Mouse (Mus musculus) layer of hippocampus, postnatal 10 days (tissue): ENCODE results near the gene Eid1. TPM values are rescaled to one million over a fixed set of nuclear protein-coding genes. Genes with fewer than 3 reads are reported as not detected.

Experiments used
- DNase-seq, 2 experiments: peaks; one replicate each; pipeline ENCODE4 v3.0.0; 2021; ENCODE audit warnings: low spot score in 2 of 2
- long read RNA-seq: library from polyadenylated mRNA; stranded (forward); transcript quantifications from one replicate; pipeline ENCODE4 v2.0.0, GENCODE M21; 2023
- total RNA-seq, 2 experiments: library from RNA; stranded (reverse); gene quantifications; 2 replicates each; pipeline ENCODE4 v1.2.3; 2021

The Eid1 gene
- 100 to 1,000 TPM; 463 to 466 TPM for total RNA-seq
- long read RNA-seq, transcript Eid1-201 (1 exons, 1,691 nt) = major isoform, 515 of 515 reads
- long read RNA-seq, partial matches to known transcripts = 0 of 515 reads
- long read RNA-seq, other reads (novel, unspliced or antisense) = 0 of 515 reads

- peak; percentile 79 to 85 for DNase-seq
Measured at GRCm38 (mm10) chr2:125672957-125673631, at the start of gene Eid1. Eid1 (plus strand) TSS chr2:125673095.

- no peak for DNase-seq
Measured at GRCm38 (mm10) chr2:125623211-125623610, 49.7 kb upstream of the Eid1 start.

GRCm38 (mm10) chr2:125624127-125624685 is 48.7 kb upstream of the Eid1 start:
- DNase-seq = no peak

GRCm38 (mm10) chr2:125624837-125625351 is 48.0 kb upstream of the Eid1 start, which contains the start of gene Cep152:
Cep152 (minus strand) TSS chr2:125625113.
- DNase-seq = peak; percentile 96 to 98

GRCm38 (mm10) chr2:125626536-125626935 is 46.4 kb upstream of the Eid1 start:
- DNase-seq = no peak

GRCm38 (mm10) chr2:125628487-125628886 is 44.4 kb upstream of the Eid1 start:
- no peak for DNase-seq

- DNase-seq = no peak
Measured at GRCm38 (mm10) chr2:125630010-125630409, 42.9 kb upstream of the Eid1 start.

GRCm38 (mm10) chr2:125637331-125637730 is 35.6 kb upstream of the Eid1 start:
- no peak for DNase-seq

- no peak for DNase-seq
Measured at GRCm38 (mm10) chr2:125644912-125645311, 28.0 kb upstream of the Eid1 start.

- no peak for DNase-seq
Measured at GRCm38 (mm10) chr2:125650038-125650437, 22.9 kb upstream of the Eid1 start.

- no peak for DNase-seq
Measured at GRCm38 (mm10) chr2:125650742-125651352, 22.0 kb upstream of the Eid1 start.

- no peak for DNase-seq
Measured at GRCm38 (mm10) chr2:125651563-125651962, 21.3 kb upstream of the Eid1 start.

- no peak for DNase-seq
Measured at GRCm38 (mm10) chr2:125653286-125653685, 19.6 kb upstream of the Eid1 start.

GRCm38 (mm10) chr2:125655391-125655790 is 17.5 kb upstream of the Eid1 start:
- DNase-seq = no peak

GRCm38 (mm10) chr2:125659823-125660536 is 12.9 kb upstream of the Eid1 start:
- peak; percentile 78 to 80 for DNase-seq

- DNase-seq = peak in 1 of 2 experiments; percentile 16
Measured at GRCm38 (mm10) chr2:125660537-125661130, 12.3 kb upstream of the Eid1 start.

GRCm38 (mm10) chr2:125661156-125661555 is 11.7 kb upstream of the Eid1 start:
- no peak for DNase-seq

- no peak for DNase-seq
Measured at GRCm38 (mm10) chr2:125662517-125662916, 10.4 kb upstream of the Eid1 start.

GRCm38 (mm10) chr2:125665213-125665612 is 7.7 kb upstream of the Eid1 start:
- DNase-seq = no peak

- DNase-seq = no peak
Measured at GRCm38 (mm10) chr2:125665909-125666308, 7.0 kb upstream of the Eid1 start.

GRCm38 (mm10) chr2:125666668-125667067 is 6.2 kb upstream of the Eid1 start:
- DNase-seq = no peak
